Mouse (Mus musculus) small intestine, adult 2 months (tissue): ENCODE measurements at regions not wholly inside any gene's neighbourhood (a gene's known extent, or its start where the extent isn't known, plus 50 kb on each side); places are given as distances from the start of the nearest gene placed in this dataset.

ENCODE experiments used
- CTCF ChIP-seq: fragments of 200-500 bp; IDR thresholded peaks from 2 replicates; pipeline ENCODE4 v1.5.1; 2012; ENCODE audit warnings: low read depth, mild to moderate bottlenecking, control low read depth, inconsistent platforms, low read length, moderate library complexity, mixed read lengths; ENCODE audit not compliant: insufficient replicate concordance, insufficient read length; ENCODE audit errors: extremely low read depth
- POLR2A ChIP-seq: fragments of 200-500 bp; IDR thresholded peaks from 2 replicates; pipeline ENCODE4 v1.6.1; 2012; ENCODE audit warnings: low read depth, mild to moderate bottlenecking, control low read depth, inconsistent platforms, low read length, moderate library complexity

DNA sequence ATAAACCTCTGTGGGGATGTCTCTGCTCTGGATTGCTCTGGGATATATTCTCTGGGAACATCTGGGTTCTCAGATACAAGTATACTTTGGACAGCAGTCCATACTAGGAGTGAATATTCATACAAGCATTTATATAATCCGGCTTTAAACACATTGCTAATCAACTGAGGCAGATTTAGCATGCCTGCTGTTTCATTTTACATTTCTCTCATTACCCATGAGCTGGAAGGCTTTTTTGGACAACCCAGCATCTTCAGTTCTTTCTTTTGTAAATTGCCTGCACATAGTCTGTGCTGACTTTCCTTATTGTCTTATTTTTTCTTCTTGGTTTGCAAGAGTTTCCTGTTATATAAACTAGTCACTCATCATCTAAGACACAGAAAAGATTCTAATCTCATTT lies 131.9 kb upstream of the Cp start:
- no peak for TF ChIP-seq CTCF
- no peak for TF ChIP-seq POLR2A
